Mouse (Mus musculus) forebrain, embryonic 16.5 days (tissue): ENCODE results near the gene Calm1. TPM values are rescaled to one million over a fixed set of nuclear protein-coding genes. Genes with fewer than 3 reads are reported as not detected.

ENCODE experiments used
- ATAC-seq: fragments of 200-750 bp; cut with Nextera tagmentation; 2 replicates; pipeline ENCODE4 v1.8.0; 2017; ENCODE audit warnings: mild to moderate bottlenecking, moderate library complexity
- H3K27ac ChIP-seq: fragments of 300-500 bp; sonication (generic); 2 replicates; pipeline ENCODE4 v1.5.1; 2014; ENCODE audit warnings: low read length, control low read depth
- H3K27me3 ChIP-seq: fragments of 300-500 bp; sonication (generic); replicated peaks from 2 replicates; pipeline ENCODE4 v1.6.1; 2014; ENCODE audit warnings: low read length; ENCODE audit not compliant: control insufficient read depth, insufficient read depth
- H3K36me3 ChIP-seq: fragments of 300-500 bp; sonication (generic); 2 replicates; pipeline ENCODE4 v1.6.1; 2014; ENCODE audit not compliant: control insufficient read depth, insufficient read depth
- H3K4me1 ChIP-seq: fragments of 300-500 bp; sonication (generic); replicated peaks from 2 replicates; pipeline ENCODE4 v1.6.1; 2014; ENCODE audit warnings: low read length; ENCODE audit not compliant: control insufficient read depth, insufficient read depth
- H3K4me2 ChIP-seq: fragments of 300-500 bp; sonication (generic); 2 replicates; pipeline ENCODE4 v1.6.1; 2014; ENCODE audit warnings: mild to moderate bottlenecking, low read length, control low read depth
- H3K4me3 ChIP-seq: fragments of 300-500 bp; sonication (generic); replicated peaks from 2 replicates; pipeline ENCODE4 v1.5.1; 2014; ENCODE audit warnings: mild to moderate bottlenecking, low read length, control low read depth
- H3K9ac ChIP-seq: fragments of 300-500 bp; sonication (generic); replicated peaks from 2 replicates; pipeline ENCODE4 v1.6.1; 2014; ENCODE audit warnings: low read depth, low read length, control low read depth
- H3K9me3 ChIP-seq: fragments of 300-500 bp; sonication (generic); 2 replicates; pipeline ENCODE4 v1.6.1; 2016; ENCODE audit warnings: low read length; ENCODE audit not compliant: control insufficient read depth
- WGBS: fragments of 180-500 bp; shearing (Covaris S2); extraction: QIAGEN DNeasy Blood & Tissue Kit; methylation state at CpG from one replicate; pipeline ENCODE4 v1.1.7; 2014; 5-methylcytosine and 5-hydroxymethylcytosine counted together
- polyA plus RNA-seq: library from polyadenylated mRNA; unstranded; fragments of >200 nt; fragmentation: Nextera tagmentation; extraction: Ambion mirVana; gene quantifications from 2 replicates; pipeline ENCODE4 v1.2.1, GENCODE M21; 2015

The Calm1 gene
- polyA plus RNA-seq, 1 experiment from 2014 or later, result 2,140 TPM

DNA sequence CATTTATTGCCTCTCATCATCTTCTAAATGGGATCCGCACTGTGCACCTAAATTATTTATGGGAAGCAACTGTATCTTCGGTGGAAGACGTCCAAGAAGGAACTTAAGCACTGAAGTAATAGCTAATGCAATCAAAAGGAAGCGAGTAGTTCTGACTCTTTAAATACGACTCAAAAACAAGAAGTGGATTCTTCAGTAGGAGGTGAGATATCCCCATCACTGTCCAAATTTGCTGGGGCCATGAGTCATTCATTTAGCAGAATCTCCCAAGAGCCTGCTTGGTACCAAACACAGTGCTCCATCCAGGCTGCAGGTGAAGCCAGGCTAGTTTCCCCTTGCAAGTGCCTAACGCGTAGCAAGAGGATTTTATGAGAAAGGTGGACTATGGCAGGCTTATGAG lies 49.9 kb downstream of the Calm1 start:
- Histone ChIP-seq H3K27ac (no peak overlapping the region), H3K4me1 (peaks cover 9% of the 10 kb centered on the region), H3K9ac (no peak overlapping the region), H3K4me2 (no peak overlapping the region), H3K36me3 (no peaks in the 10 kb centered on the region), H3K27me3 (no peaks in the 10 kb centered on the region), H3K4me3 (no peak overlapping the region), H3K9me3 (no peaks in the 10 kb centered on the region)
- WGBS, result 94% methylated on average over 7 of the region's 7 CpGs
- ATAC-seq, result no peak

DNA sequence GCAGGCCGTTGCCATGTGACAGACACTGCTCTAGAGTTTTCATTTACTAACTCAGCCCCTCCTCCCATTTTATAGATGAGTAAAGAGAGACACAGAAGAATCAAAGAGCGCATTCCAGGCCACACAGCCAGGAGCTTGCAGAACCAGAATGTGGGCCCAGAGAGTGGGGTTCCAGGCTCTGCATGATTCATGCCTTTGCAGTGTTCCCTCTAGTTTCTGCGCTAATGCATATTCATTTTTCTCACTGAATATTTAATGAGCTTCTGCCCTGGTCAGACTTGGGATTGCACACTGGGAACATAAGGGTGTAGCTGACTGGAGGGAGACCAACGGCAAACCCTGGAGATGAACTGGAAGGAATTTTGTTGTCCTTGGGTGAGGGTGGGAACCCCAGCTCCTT lies 55.2 kb downstream of the Calm1 start:
- ATAC-seq, result 0 out of 2 replicates have a peak, but pooled peaks have one; percentile 55
- no peaks in the 10 kb centered on the region for H3K9me3 ChIP-seq
- WGBS, result 78% methylated on average over 4 of the region's 4 CpGs

DNA sequence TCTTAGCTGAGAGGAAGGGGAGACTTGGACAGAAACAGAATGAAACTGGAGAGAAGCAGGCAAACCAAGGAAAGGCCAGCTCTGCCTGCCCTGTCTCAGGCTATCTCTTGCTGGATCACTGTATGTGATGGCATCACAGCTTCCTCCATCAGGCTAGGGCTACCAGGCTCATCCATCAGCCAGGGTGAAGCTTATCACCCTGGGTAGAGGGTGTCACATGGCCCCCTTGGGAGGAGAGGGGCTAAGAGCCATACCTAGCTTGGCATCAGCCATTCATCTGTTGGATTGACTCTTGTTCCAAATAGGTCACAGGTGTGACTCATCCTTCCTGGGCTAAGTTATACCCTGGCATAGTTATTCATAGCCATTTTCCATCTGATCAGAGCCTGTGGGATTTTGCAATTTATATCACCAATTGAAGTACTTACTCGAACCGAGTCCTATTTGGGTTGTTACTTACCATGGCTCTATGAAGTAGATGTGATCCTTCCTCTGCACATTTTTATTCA lies 56.3 kb downstream of the Calm1 start:
- Histone ChIP-seq H3K4me3 (no peak overlapping the region), H3K27me3 (no peaks in the 10 kb centered on the region), H3K27ac (no peak overlapping the region), H3K9me3 (no peaks in the 10 kb centered on the region), H3K4me2 (no peak overlapping the region), H3K36me3 (no peaks in the 10 kb centered on the region), H3K4me1 (peaks cover 5% of the 10 kb centered on the region; the same call in 1 of the 2 replicates), H3K9ac (no peak overlapping the region)
- no peak for ATAC-seq
- WGBS, result 87% methylated on average over 2 of the region's 2 CpGs

More for the DNA sequence above, 55.2 kb downstream of the Calm1 start:
- H3K4me2 ChIP-seq, result no peak overlapping the region
- no peak overlapping the region for H3K27ac ChIP-seq
- no peak overlapping the region for H3K9ac ChIP-seq
- no peaks in the 10 kb centered on the region for H3K36me3 ChIP-seq
- no peak overlapping the region for H3K4me3 ChIP-seq
- H3K27me3 ChIP-seq, result no peaks in the 10 kb centered on the region
- H3K4me1 ChIP-seq, result 0 out of 2 replicates have a peak, but pooled peaks cover 2% of the 10 kb centered on the region

DNA sequence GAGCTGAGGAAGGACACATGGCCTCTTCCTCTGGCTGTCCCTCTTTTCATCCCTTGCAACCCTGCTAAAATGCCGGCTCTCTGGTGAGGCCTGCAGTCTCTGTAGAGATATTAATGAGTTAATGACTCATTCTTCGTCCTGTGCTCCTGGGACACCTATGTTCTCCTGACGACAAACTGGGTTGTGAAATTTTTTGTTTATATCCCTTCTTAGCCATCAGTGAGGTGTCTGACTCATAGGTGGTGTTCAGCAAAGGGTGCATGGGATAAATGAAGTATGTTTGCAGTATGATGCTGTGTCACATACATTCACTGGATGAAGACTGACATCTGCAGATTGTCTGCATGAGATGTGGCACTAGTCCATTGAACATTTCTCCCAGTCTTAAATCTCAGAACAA lies 58.5 kb downstream of the Calm1 start:
- no peak overlapping the region for H3K9ac ChIP-seq
- H3K9me3 ChIP-seq, result no peaks in the 10 kb centered on the region
- ATAC-seq, result no peak
- H3K4me3 ChIP-seq, result no peak overlapping the region
- H3K36me3 ChIP-seq, result no peaks in the 10 kb centered on the region
- H3K4me2 ChIP-seq, result no peak overlapping the region
- WGBS, result 79% methylated on average over 3 of the region's 3 CpGs
- no peak overlapping the region for H3K27ac ChIP-seq
- peaks cover 5% of the 10 kb centered on the region; the same call in 1 of the 2 replicates for H3K4me1 ChIP-seq
- H3K27me3 ChIP-seq, result no peaks in the 10 kb centered on the region

Other genes starting within 250 kb of the Calm1 start
- 0.90 and 1.3 TPM in 2 replicates for gene Kcnk13, start 234.9 kb upstream of the Calm1 start, polyA plus RNA-seq
- 275 and 276 TPM in 2 replicates for gene Psmc1, start 89.3 kb upstream of the Calm1 start, polyA plus RNA-seq
- gene Nrde2, start 39.8 kb upstream of the Calm1 start, polyA plus RNA-seq, result 15.7 and 16.8 TPM in 2 replicates